Mouse (Mus musculus) neural tube, embryonic 11.5 days (tissue): Measurements from ENCODE around the gene Fbxw10. TPM values are rescaled to one million over a fixed set of nuclear protein-coding genes. Genes with fewer than 3 reads are reported as not detected.

Source experiments
- ATAC-seq: fragments of 200-750 bp; cut with Nextera tagmentation; 2 replicates; pipeline ENCODE4 v1.8.0; 2017; ENCODE audit warnings: moderate number of reproducible peaks, mild to moderate bottlenecking, moderate TSS enrichment, moderate library complexity; ENCODE audit not compliant: insufficient read depth, low FRiP score, low TSS enrichment
- DNase-seq: peaks from one replicate; pipeline ENCODE4 v3.0.0-alpha.2; 2015; ENCODE audit warnings: low spot score
- H3K27ac ChIP-seq: fragments of 300-500 bp; sonication (generic); 2 replicates; pipeline ENCODE4 v1.5.1; 2014; ENCODE audit warnings: low read depth, mild to moderate bottlenecking, low read length
- H3K27me3 ChIP-seq: fragments of 300-500 bp; sonication (generic); 2 replicates; pipeline ENCODE4 v1.6.1; 2014; ENCODE audit warnings: mild to moderate bottlenecking, low read length, mixed read lengths; ENCODE audit not compliant: control insufficient read depth, insufficient read depth
- H3K36me3 ChIP-seq: fragments of 300-500 bp; sonication (generic); 2 replicates; pipeline ENCODE4 v1.6.1; 2014; ENCODE audit warnings: mild to moderate bottlenecking, low read length, moderate library complexity, mixed read lengths; ENCODE audit not compliant: control insufficient read depth, insufficient read depth
- H3K4me1 ChIP-seq: fragments of 300-500 bp; sonication (generic); 2 replicates; pipeline ENCODE4 v1.6.1; 2014; ENCODE audit warnings: low read length, mixed read lengths; ENCODE audit not compliant: control insufficient read depth, insufficient read depth
- H3K4me2 ChIP-seq: fragments of 300-500 bp; sonication (generic); 2 replicates; pipeline ENCODE4 v1.6.1; 2014; ENCODE audit warnings: low read depth, mild to moderate bottlenecking, moderate library complexity
- H3K4me3 ChIP-seq: fragments of 300-500 bp; sonication (generic); 2 replicates; pipeline ENCODE4 v1.5.1; 2014; ENCODE audit warnings: low read depth, low read length
- H3K9ac ChIP-seq: fragments of 300-500 bp; sonication (generic); 2 replicates; pipeline ENCODE4 v1.6.1; 2014; ENCODE audit warnings: mild to moderate bottlenecking, low read length
- H3K9me3 ChIP-seq: fragments of 300-500 bp; sonication (generic); 2 replicates; pipeline ENCODE4 v1.6.1; 2016; ENCODE audit warnings: low read length; ENCODE audit not compliant: control insufficient read depth
- WGBS: fragments of 180-500 bp; shearing (Covaris S2); extraction: QIAGEN DNeasy Blood & Tissue Kit; methylation state at CpG from one replicate; pipeline ENCODE4 v1.1.7; 2014; 5-methylcytosine and 5-hydroxymethylcytosine counted together
- polyA plus RNA-seq: library from polyadenylated mRNA; unstranded; fragments of >200 nt; fragmentation: Nextera tagmentation; extraction: Ambion mirVana; gene quantifications from 2 replicates; pipeline ENCODE4 v1.2.1, GENCODE M21; 2014

Fbxw10 gene
- polyA plus RNA-seq, 1 experiment from 2014 or later, result 0.19 TPM

GRCm38 (mm10) chr11:62827135-62827534 lies 19.7 kb upstream of the Fbxw10 start:
- no peaks in the 10 kb centered on the region for H3K4me1 ChIP-seq
- no peak overlapping the region for H3K27ac ChIP-seq
- H3K9me3 ChIP-seq, result no peaks in the 10 kb centered on the region
- DNase-seq (no peak), ATAC-seq (no peak)
- 91% methylated on average over 4 of the region's 4 CpGs for WGBS
- H3K4me2 ChIP-seq, result no peak overlapping the region
- H3K36me3 ChIP-seq, result no peaks in the 10 kb centered on the region
- no peak overlapping the region for H3K9ac ChIP-seq
- H3K4me3 ChIP-seq, result no peak overlapping the region
- H3K27me3 ChIP-seq, result no peaks in the 10 kb centered on the region

DNA sequence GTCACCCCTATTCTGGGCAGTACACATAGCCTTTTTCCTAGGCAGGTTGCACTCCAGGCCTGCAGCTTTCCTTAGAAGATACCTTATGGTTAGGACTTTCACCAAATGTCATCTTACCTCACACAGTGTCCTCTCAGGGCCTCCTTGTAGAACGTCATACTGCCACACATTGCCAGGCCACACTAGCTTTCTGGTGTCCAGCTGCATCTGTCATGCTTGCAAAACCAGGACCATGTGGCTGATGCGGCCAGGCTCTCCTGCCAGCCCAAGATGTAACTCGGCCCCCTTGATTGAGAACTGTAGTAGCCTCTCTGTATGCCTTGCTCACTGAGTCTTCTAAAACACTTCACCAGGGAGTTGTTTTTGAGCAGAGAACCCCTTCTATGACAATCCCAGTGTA lies 19.0 kb upstream of the Fbxw10 start:
- no peaks in the 10 kb centered on the region for H3K4me1 ChIP-seq
- H3K9me3 ChIP-seq, result no peaks in the 10 kb centered on the region
- WGBS, result 82% methylated on average over 3 of the region's 3 CpGs
- ATAC-seq (no peak), DNase-seq (no peak)
- no peaks in the 10 kb centered on the region for H3K27me3 ChIP-seq
- H3K4me3 ChIP-seq, result no peak overlapping the region
- H3K4me2 ChIP-seq, result no peak overlapping the region
- no peaks in the 10 kb centered on the region for H3K36me3 ChIP-seq
- no peak overlapping the region for H3K27ac ChIP-seq
- H3K9ac ChIP-seq, result no peak overlapping the region

- Histone ChIP-seq H3K9ac (no peak overlapping the region), H3K4me1 (no peaks in the 10 kb centered on the region), H3K36me3 (no peaks in the 10 kb centered on the region), H3K27ac (no peak overlapping the region), H3K4me3 (no peak overlapping the region), H3K9me3 (no peaks in the 10 kb centered on the region), H3K27me3 (no peaks in the 10 kb centered on the region), H3K4me2 (no peak overlapping the region)
- DNase-seq (no peak), ATAC-seq (no peak)
- WGBS, result 91% methylated on average over 2 of the region's 2 CpGs
These were observed 16.5 kb upstream of the Fbxw10 start for GRCm38 (mm10) chr11:62830387-62830786.

DNA sequence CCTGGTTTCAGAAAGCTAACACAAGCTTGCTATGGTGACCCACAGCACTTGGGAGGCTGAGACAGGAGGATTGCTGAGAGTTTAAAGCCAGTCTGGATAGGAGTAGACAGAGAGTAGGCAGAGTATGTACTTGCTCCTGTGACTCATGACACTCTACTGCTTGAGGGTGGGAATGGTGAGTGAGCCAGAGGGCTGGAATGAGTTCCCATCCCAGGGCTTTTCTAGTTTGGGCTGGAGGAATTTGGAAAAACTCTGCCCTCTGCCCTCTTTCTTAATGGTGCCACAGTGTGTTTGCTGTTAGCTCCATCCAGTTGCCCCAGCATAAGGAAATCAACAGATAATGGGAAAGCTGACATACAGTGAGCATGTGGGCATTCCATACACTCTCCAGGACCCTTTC lies 15.0 kb upstream of the Fbxw10 start:
- no peak overlapping the region for H3K4me2 ChIP-seq
- no peak overlapping the region for H3K27ac ChIP-seq
- ATAC-seq (no peak), DNase-seq (no peak)
- no peaks in the 10 kb centered on the region for H3K4me1 ChIP-seq
- H3K27me3 ChIP-seq, result no peaks in the 10 kb centered on the region
- H3K36me3 ChIP-seq, result no peaks in the 10 kb centered on the region
- H3K9me3 ChIP-seq, result no peaks in the 10 kb centered on the region
- H3K4me3 ChIP-seq, result no peak overlapping the region
- no peak overlapping the region for H3K9ac ChIP-seq

GRCm38 (mm10) chr11:62844562-62844961 lies 2.3 kb upstream of the Fbxw10 start:
- no peak for DNase-seq
- Histone ChIP-seq H3K36me3 (no peaks in the 10 kb centered on the region), H3K9me3 (no peaks in the 10 kb centered on the region), H3K4me3 (no peak overlapping the region), H3K4me2 (no peak overlapping the region), H3K27me3 (no peaks in the 10 kb centered on the region), H3K9ac (no peak overlapping the region), H3K4me1 (peaks cover 7% of the 10 kb centered on the region), H3K27ac (no peak overlapping the region)
- 88% methylated on average over 5 of the region's 5 CpGs for WGBS
- no peak for ATAC-seq

DNA sequence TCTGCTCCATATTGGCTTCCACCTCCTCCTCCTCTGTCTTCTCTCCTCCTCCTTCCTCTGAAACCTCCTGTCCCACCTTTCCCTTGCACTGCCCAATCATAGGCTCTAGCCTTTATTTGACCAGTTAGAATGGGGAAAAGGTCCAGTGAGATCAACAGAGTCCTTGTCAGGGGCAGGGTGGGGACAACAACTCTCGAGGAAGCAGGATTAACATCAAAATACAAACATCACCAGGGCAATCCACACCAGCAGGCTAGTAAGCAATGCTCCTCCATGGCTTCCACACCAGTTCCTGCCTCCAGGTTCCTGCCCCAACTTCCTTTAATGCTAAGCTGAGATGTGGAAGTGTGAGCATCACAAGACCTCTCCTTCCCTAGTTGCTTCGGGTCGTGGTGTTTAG lies 1.1 kb upstream of the Fbxw10 start:
- H3K9me3 ChIP-seq, result no peaks in the 10 kb centered on the region
- H3K4me3 ChIP-seq, result no peak overlapping the region
- DNase-seq, result no peak
- H3K27ac ChIP-seq, result no peak overlapping the region
- H3K36me3 ChIP-seq, result no peaks in the 10 kb centered on the region
- WGBS, result 75% methylated on average over 3 of the region's 3 CpGs
- H3K4me1 ChIP-seq, result peaks cover 7% of the 10 kb centered on the region
- no peak overlapping the region for H3K9ac ChIP-seq
- H3K27me3 ChIP-seq, result no peaks in the 10 kb centered on the region
- H3K4me2 ChIP-seq, result no peak overlapping the region
- no peak for ATAC-seq

- 58% methylated on average over 4 of the region's 4 CpGs for WGBS
- no peak overlapping the region for H3K9ac ChIP-seq
- no peak for DNase-seq
- H3K4me3 ChIP-seq, result no peak overlapping the region
- no peaks in the 10 kb centered on the region for H3K36me3 ChIP-seq
- H3K4me2 ChIP-seq, result no peak overlapping the region
- ATAC-seq, result no peak
- H3K27me3 ChIP-seq, result no peaks in the 10 kb centered on the region
- no peaks in the 10 kb centered on the region for H3K9me3 ChIP-seq
- H3K27ac ChIP-seq, result no peak overlapping the region
- peaks cover 7% of the 10 kb centered on the region for H3K4me1 ChIP-seq
These were observed 854 bp downstream of the Fbxw10 start for GRCm38 (mm10) chr11:62847655-62848191.

DNA sequence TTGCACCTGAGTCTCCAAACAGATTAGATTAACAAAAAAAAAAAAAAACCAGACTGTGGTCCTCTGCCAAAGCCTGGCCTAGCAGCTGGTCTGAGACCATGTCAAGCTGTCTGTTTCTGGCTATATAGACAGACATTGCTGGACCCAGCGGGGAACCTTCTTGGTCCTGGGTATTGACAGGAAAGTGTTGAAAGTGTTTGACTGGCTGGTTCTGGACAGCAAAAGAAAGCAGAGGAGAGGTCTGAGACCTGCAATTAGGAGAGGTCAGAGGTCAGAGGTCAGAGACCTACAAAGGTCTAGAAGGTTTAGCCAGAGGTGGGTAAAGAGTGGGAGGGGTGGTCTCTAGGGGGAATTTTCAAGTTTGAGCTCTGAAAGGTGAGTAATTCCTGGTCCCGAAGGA lies 1.4 kb downstream of the Fbxw10 start:
- no peak overlapping the region for H3K9ac ChIP-seq
- WGBS, result 55% methylated on average over 2 of the region's 2 CpGs
- no peak for ATAC-seq
- no peak overlapping the region for H3K4me3 ChIP-seq
- H3K4me1 ChIP-seq, result peaks cover 7% of the 10 kb centered on the region
- no peaks in the 10 kb centered on the region for H3K27me3 ChIP-seq
- H3K4me2 ChIP-seq, result no peak overlapping the region
- H3K36me3 ChIP-seq, result no peaks in the 10 kb centered on the region
- DNase-seq, result no peak
- no peaks in the 10 kb centered on the region for H3K9me3 ChIP-seq
- no peak overlapping the region for H3K27ac ChIP-seq

DNA sequence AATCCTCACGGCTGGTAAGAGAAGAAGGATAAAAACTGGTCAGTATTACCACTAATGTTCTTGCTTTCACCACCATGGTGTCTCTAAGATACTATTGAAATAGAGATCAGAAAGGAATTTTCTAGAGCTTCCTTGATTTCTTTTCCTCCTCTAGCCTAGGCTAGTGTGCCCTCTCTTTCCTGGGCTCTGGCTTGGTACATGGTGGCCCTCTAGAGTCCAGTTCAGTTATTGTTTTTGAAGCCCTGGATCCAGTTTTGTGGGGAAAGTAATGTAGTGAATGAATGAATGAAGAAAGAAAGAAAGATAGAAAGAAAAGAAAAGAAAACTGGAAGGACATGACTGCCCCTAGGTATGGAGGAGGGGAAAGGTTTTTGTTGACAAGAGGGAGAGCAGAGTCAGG lies 4.3 kb downstream of the Fbxw10 start:
- WGBS, result 89% methylated on average over 1 of the region's 1 CpGs
- ATAC-seq, result no peak

More for the DNA sequence above, 4.3 kb downstream of the Fbxw10 start:
- H3K4me2 ChIP-seq, result no peak overlapping the region
- H3K4me1 ChIP-seq, result peaks cover 7% of the 10 kb centered on the region
- no peak overlapping the region for H3K27ac ChIP-seq
- H3K27me3 ChIP-seq, result no peaks in the 10 kb centered on the region
- no peak overlapping the region for H3K4me3 ChIP-seq
- no peak for DNase-seq
- no peaks in the 10 kb centered on the region for H3K9me3 ChIP-seq
- no peaks in the 10 kb centered on the region for H3K36me3 ChIP-seq
- no peak overlapping the region for H3K9ac ChIP-seq
